Mouse (Mus musculus) embryonic fibroblast, embryonic 13.5 days (primary cell): ENCODE measurements around the gene Pfdn6. TPM values are rescaled to one million over a fixed set of nuclear protein-coding genes. Genes with fewer than 3 reads are reported as not detected.

ENCODE experiments used
- polyA plus RNA-seq: library from polyadenylated mRNA; stranded (reverse); fragments of >200 nt; gene quantifications from 2 replicates; pipeline ENCODE4 v1.2.4, GENCODE M21; 2011; ENCODE audit warnings: low read depth; ENCODE audit not compliant: missing spikeins, insufficient read length

The Pfdn6 gene
- polyA plus RNA-seq, 1 experiment: 80.7 TPM

Other genes with a start within 250 kb of the Pfdn6 start
- gene March2, start 221.7 kb downstream of the Pfdn6 start, polyA plus RNA-seq: 28.8 and 30.4 TPM in 2 replicates
- gene Rab11b, start 179.8 kb downstream of the Pfdn6 start, polyA plus RNA-seq: 78.2 and 87.3 TPM in 2 replicates
- gene Angptl4, start 158.5 kb downstream of the Pfdn6 start, polyA plus RNA-seq: 9.1 and 11.7 TPM in 2 replicates
- 5.6 and 6.1 TPM in 2 replicates for gene Kank3, start 129.8 kb downstream of the Pfdn6 start, polyA plus RNA-seq
- 2,068 and 2,223 TPM in 2 replicates for gene Rps28, start 115.8 kb downstream of the Pfdn6 start, polyA plus RNA-seq
- 212 and 232 TPM in 2 replicates for gene Ndufa7, start 115.8 kb downstream of the Pfdn6 start, polyA plus RNA-seq
- 15.8 and 20.3 TPM in 2 replicates for gene Cd320, start 97.3 kb downstream of the Pfdn6 start, polyA plus RNA-seq
- not detected in 2 replicates for gene Gm7029, start 66.5 kb downstream of the Pfdn6 start, polyA plus RNA-seq
- 41.9 and 63.1 TPM in 2 replicates for gene Kifc1, start 49.7 kb downstream of the Pfdn6 start, polyA plus RNA-seq
- not detected in 2 replicates for gene Platr17, start 35.2 kb downstream of the Pfdn6 start, polyA plus RNA-seq
- 23.3 and 26.6 TPM in 2 replicates for gene Daxx, start 30.9 kb downstream of the Pfdn6 start, polyA plus RNA-seq
- 61.4 and 91.2 TPM in 2 replicates for gene Tapbp, start 24.4 kb downstream of the Pfdn6 start, polyA plus RNA-seq
- gene Zbtb22, start 24.4 kb downstream of the Pfdn6 start, polyA plus RNA-seq: 20.3 and 22.2 TPM in 2 replicates
- 36.1 and 45.1 TPM in 2 replicates for gene Rgl2, start 10.8 kb downstream of the Pfdn6 start, polyA plus RNA-seq
- 20.3 and 20.5 TPM in 2 replicates for gene Wdr46, start 317 bp upstream of the Pfdn6 start, polyA plus RNA-seq
- 2.3 and 3.6 TPM in 2 replicates for gene B3galt4, start 11.1 kb upstream of the Pfdn6 start, polyA plus RNA-seq
- 34.0 and 35.7 TPM in 2 replicates for gene Vps52, start 15.5 kb upstream of the Pfdn6 start, polyA plus RNA-seq
- 1,572 and 1,668 TPM in 2 replicates for gene Rps18, start 15.7 kb upstream of the Pfdn6 start, polyA plus RNA-seq
- gene H2-K1, start 60.0 kb upstream of the Pfdn6 start, polyA plus RNA-seq: 131 and 166 TPM in 2 replicates
- 12.2 and 13.8 TPM in 2 replicates for gene Ring1, start 84.3 kb upstream of the Pfdn6 start, polyA plus RNA-seq
- 16.7 and 16.9 TPM in 2 replicates for gene H2-Ke6, start 87.7 kb upstream of the Pfdn6 start, polyA plus RNA-seq
- gene Slc39a7, start 91.3 kb upstream of the Pfdn6 start, polyA plus RNA-seq: 181 and 191 TPM in 2 replicates
- gene Rxrb, start 91.5 kb upstream of the Pfdn6 start, polyA plus RNA-seq: 24.8 and 26.1 TPM in 2 replicates
- 0.37 and 0.45 TPM in 2 replicates for gene Col11a2, start 99.1 kb upstream of the Pfdn6 start, polyA plus RNA-seq
- gene H2-Oa, start 152.0 kb upstream of the Pfdn6 start, polyA plus RNA-seq: not detected in 2 replicates
- 8.2 and 10.0 TPM in 2 replicates for gene H2-DMa, start 179.2 kb upstream of the Pfdn6 start, polyA plus RNA-seq
- 205 and 233 TPM in 2 replicates for gene Brd2, start 182.3 kb upstream of the Pfdn6 start, polyA plus RNA-seq
- not detected in 2 replicates for gene H2-DMb2, start 203.0 kb upstream of the Pfdn6 start, polyA plus RNA-seq
- 2.2 and 2.4 TPM in 2 replicates for gene H2-DMb1, start 212.7 kb upstream of the Pfdn6 start, polyA plus RNA-seq
- 17.8 TPM in 2 replicates for gene Tap1, start 247.2 kb upstream of the Pfdn6 start, polyA plus RNA-seq
- 2.7 and 11.9 TPM in 2 replicates for gene Psmb9, start 247.4 kb upstream of the Pfdn6 start, polyA plus RNA-seq